Mouse (Mus musculus): Measurements from ENCODE around the gene Katnal1. TPM values are rescaled to one million over a fixed set of nuclear protein-coding genes. Genes with fewer than 3 reads are reported as not detected.

Gene Katnal1
- polyA plus RNA-seq, 1 experiment from 2014 or later, result 25.3 TPM

DNA sequence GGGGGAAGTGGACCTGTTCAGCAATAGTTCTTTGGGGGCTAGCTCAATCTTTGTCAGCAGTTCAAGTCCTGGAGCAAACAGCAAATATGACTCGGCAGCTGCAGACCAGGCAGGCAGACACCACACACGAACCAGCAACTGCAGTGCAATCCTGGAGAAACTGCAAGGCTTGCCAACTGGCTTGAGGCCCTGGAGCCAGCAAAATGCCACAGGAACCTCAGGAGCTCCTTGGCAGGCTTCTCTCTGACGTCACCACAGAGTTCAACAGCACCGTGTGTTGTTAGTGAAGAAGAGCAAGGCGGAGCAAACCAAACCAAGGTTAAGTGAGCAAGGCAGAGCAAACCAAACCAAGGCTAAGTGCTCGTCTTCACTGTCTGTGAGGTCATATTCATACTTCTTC lies 79.6 kb downstream of the Katnal1 start:
- Histone ChIP-seq H3K27ac (replicated peaks; ENCODE audit: low read depth, low read length) (no peak overlapping the region), H3K4me1 (ENCODE audit: control insufficient read depth, insufficient read depth, low read length) (no peaks in the 10 kb centered on the region), H3K4me2 (ENCODE audit: low read depth, low read length) (no peak overlapping the region), H3K9me3 (replicated peaks; ENCODE audit: control insufficient read depth, low read length) (no peaks in the 10 kb centered on the region), H3K27me3 (ENCODE audit: control insufficient read depth, insufficient read depth, low read length) (no peaks in the 10 kb centered on the region), H3K36me3 (replicated peaks; ENCODE audit: control insufficient read depth, insufficient read depth, low read depth, low read length) (no peaks in the 10 kb centered on the region), H3K4me3 (ENCODE audit: low read depth, low read length) (no peak overlapping the region), H3K9ac (replicated peaks; ENCODE audit: low read length) (no peak overlapping the region)
- ATAC-seq (replicated peaks; ENCODE audit: insufficient number of reproducible peaks, low FRiP score, low TSS enrichment, low read depth) (no peak), DNase-seq (ENCODE audit: low spot score) (no peak)
- 90% methylated on average over 6 of the region's 6 CpGs for WGBS

DNA sequence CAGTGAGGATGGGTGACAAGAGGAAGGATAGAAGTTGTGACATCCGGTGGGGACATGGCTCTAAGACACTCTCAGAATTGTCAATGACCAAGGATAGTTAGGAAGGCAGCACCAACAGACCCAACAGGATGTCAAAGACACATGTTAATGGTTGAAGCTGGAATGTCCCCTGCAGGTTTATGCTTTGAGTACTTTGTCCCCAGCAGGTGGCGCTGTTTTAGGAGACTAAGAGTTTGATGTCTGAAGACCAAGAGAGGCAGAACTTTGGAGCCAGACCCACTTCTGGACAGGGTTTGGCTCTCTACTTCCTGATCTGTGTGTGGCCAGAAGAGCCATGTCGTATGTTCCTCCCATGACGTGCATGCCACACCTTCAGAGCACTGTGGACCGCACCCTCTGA lies 82.1 kb downstream of the Katnal1 start:
- Histone ChIP-seq H3K9ac (replicated peaks; ENCODE audit: low read length) (no peak overlapping the region), H3K4me3 (ENCODE audit: low read depth, low read length) (no peak overlapping the region), H3K36me3 (replicated peaks; ENCODE audit: control insufficient read depth, insufficient read depth, low read depth, low read length) (no peaks in the 10 kb centered on the region), H3K27ac (replicated peaks; ENCODE audit: low read depth, low read length) (no peak overlapping the region), H3K27me3 (ENCODE audit: control insufficient read depth, insufficient read depth, low read length) (no peaks in the 10 kb centered on the region), H3K4me1 (ENCODE audit: control insufficient read depth, insufficient read depth, low read length) (no peaks in the 10 kb centered on the region), H3K9me3 (replicated peaks; ENCODE audit: control insufficient read depth, low read length) (no peaks in the 10 kb centered on the region), H3K4me2 (ENCODE audit: low read depth, low read length) (no peak overlapping the region)
- ATAC-seq (replicated peaks; ENCODE audit: insufficient number of reproducible peaks, low FRiP score, low TSS enrichment, low read depth) (no peak), DNase-seq (ENCODE audit: low spot score) (no peak)
- WGBS, result 93% methylated on average over 5 of the region's 5 CpGs

- Histone ChIP-seq H3K27ac (replicated peaks; ENCODE audit: low read depth, low read length) (no peak overlapping the region), H3K9me3 (replicated peaks; ENCODE audit: control insufficient read depth, low read length) (no peaks in the 10 kb centered on the region), H3K4me2 (ENCODE audit: low read depth, low read length) (no peak overlapping the region), H3K27me3 (ENCODE audit: control insufficient read depth, insufficient read depth, low read length) (0 out of 2 replicates have a peak, but pooled peaks cover 2% of the 10 kb centered on the region), H3K9ac (replicated peaks; ENCODE audit: low read length) (no peak overlapping the region), H3K4me3 (ENCODE audit: low read depth, low read length) (no peak overlapping the region), H3K36me3 (replicated peaks; ENCODE audit: control insufficient read depth, insufficient read depth, low read depth, low read length) (no peaks in the 10 kb centered on the region), H3K4me1 (ENCODE audit: control insufficient read depth, insufficient read depth, low read length) (no peaks in the 10 kb centered on the region)
- 33% methylated on average over 8 of the region's 8 CpGs for WGBS
- peak; percentile 26 for DNase-seq (ENCODE audit: low spot score)
- 0 out of 2 replicates have a peak, but pooled peaks have one; percentile 44 for ATAC-seq (replicated peaks; ENCODE audit: insufficient number of reproducible peaks, low FRiP score, low TSS enrichment, low read depth)
These were observed 92.1 kb downstream of the Katnal1 start for GRCm38 (mm10) chr5:148837069-148837468.

GRCm38 (mm10) chr5:148831596-148832257 lies 97.4 kb downstream of the Katnal1 start:
- WGBS, result 4% methylated on average over 23 of the region's 23 CpGs
- Histone ChIP-seq H3K4me1 (ENCODE audit: control insufficient read depth, insufficient read depth, low read length) (no peaks in the 10 kb centered on the region), H3K4me2 (ENCODE audit: low read depth, low read length) (peak overlapping the region; percentile 17), H3K9me3 (replicated peaks; ENCODE audit: control insufficient read depth, low read length) (no peaks in the 10 kb centered on the region), H3K27ac (replicated peaks; ENCODE audit: low read depth, low read length) (no peak overlapping the region), H3K36me3 (replicated peaks; ENCODE audit: control insufficient read depth, insufficient read depth, low read depth, low read length) (no peaks in the 10 kb centered on the region), H3K27me3 (ENCODE audit: control insufficient read depth, insufficient read depth, low read length) (0 out of 2 replicates have a peak, but pooled peaks cover 2% of the 10 kb centered on the region), H3K4me3 (ENCODE audit: low read depth, low read length) (0 out of 2 replicates have a peak overlapping the region, but pooled peaks have one; percentile 5), H3K9ac (replicated peaks; ENCODE audit: low read length) (no peak overlapping the region; the same call in 1 of the 2 replicates)
- ATAC-seq (replicated peaks; ENCODE audit: insufficient number of reproducible peaks, low FRiP score, low TSS enrichment, low read depth), result peak; percentile 29; the same call in 1 of the 2 replicates
- peak; percentile 84 for DNase-seq (ENCODE audit: low spot score)

GRCm38 (mm10) chr5:148831141-148831547 lies 98.0 kb downstream of the Katnal1 start:
- Histone ChIP-seq H3K4me2 (ENCODE audit: low read depth, low read length) (peak overlapping the region; percentile 17; the same call in 1 of the 2 replicates), H3K4me1 (ENCODE audit: control insufficient read depth, insufficient read depth, low read length) (no peaks in the 10 kb centered on the region), H3K9ac (replicated peaks; ENCODE audit: low read length) (peak overlapping the region; percentile 42), H3K27ac (replicated peaks; ENCODE audit: low read depth, low read length) (no peak overlapping the region), H3K9me3 (replicated peaks; ENCODE audit: control insufficient read depth, low read length) (no peaks in the 10 kb centered on the region), H3K27me3 (ENCODE audit: control insufficient read depth, insufficient read depth, low read length) (0 out of 2 replicates have a peak, but pooled peaks cover 2% of the 10 kb centered on the region), H3K4me3 (ENCODE audit: low read depth, low read length) (0 out of 2 replicates have a peak overlapping the region, but pooled peaks have one; percentile 5), H3K36me3 (replicated peaks; ENCODE audit: control insufficient read depth, insufficient read depth, low read depth, low read length) (no peaks in the 10 kb centered on the region)
- WGBS, result 4% methylated on average over 9 of the region's 9 CpGs
- DNase-seq (ENCODE audit: low spot score) (no peak), ATAC-seq (replicated peaks; ENCODE audit: insufficient number of reproducible peaks, low FRiP score, low TSS enrichment, low read depth) (no peak)

DNA sequence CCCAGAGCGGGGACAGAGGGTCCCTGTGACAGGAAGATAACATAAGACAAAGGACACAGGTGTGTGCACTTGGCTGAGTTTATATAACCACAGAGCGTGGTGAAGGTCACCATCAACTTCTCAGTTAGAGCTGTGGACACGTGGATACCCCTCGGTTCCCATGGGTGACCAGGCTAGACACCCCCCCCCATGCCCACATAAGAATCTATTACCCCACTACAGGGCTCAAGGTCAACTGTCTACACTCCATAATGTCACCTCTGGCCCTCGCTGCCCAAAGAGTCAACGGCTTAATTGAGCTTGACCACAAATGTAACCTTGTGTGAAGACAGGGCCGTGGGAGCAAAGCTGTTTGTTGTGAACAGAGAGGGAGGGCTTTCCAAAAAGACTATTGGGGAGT lies 103.4 kb downstream of the Katnal1 start:
- Histone ChIP-seq H3K4me3 (ENCODE audit: low read depth, low read length) (no peak overlapping the region), H3K27ac (replicated peaks; ENCODE audit: low read depth, low read length) (no peak overlapping the region), H3K9me3 (replicated peaks; ENCODE audit: control insufficient read depth, low read length) (no peaks in the 10 kb centered on the region), H3K36me3 (replicated peaks; ENCODE audit: control insufficient read depth, insufficient read depth, low read depth, low read length) (no peaks in the 10 kb centered on the region), H3K9ac (replicated peaks; ENCODE audit: low read length) (no peak overlapping the region), H3K4me2 (ENCODE audit: low read depth, low read length) (no peak overlapping the region), H3K27me3 (ENCODE audit: control insufficient read depth, insufficient read depth, low read length) (no peaks in the 10 kb centered on the region), H3K4me1 (ENCODE audit: control insufficient read depth, insufficient read depth, low read length) (no peaks in the 10 kb centered on the region)
- 80% methylated on average over 7 of the region's 7 CpGs for WGBS
- ATAC-seq (replicated peaks; ENCODE audit: insufficient number of reproducible peaks, low FRiP score, low TSS enrichment, low read depth) (no peak), DNase-seq (ENCODE audit: low spot score) (no peak)

DNA sequence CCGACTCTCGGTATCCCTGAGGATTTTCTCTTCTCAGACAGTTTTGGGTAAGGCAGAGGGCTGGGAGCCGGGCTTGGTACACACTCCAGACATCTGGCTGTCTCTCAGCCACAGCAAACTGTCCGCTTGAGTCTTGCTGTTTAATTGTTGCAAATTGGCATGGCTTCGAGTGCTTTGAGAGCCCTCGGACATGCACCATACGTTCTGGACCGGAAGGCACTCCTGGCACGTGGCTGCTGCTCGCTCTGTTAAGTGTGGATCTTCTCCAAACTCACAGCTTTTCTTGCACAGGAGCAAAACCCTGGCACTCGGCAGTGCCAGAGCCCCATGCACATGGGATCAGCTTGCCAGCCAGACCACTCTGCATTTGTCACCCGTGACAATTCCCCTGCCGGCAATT lies 106.3 kb downstream of the Katnal1 start:
- Histone ChIP-seq H3K27ac (replicated peaks; ENCODE audit: low read depth, low read length) (no peak overlapping the region), H3K9ac (replicated peaks; ENCODE audit: low read length) (no peak overlapping the region), H3K36me3 (replicated peaks; ENCODE audit: control insufficient read depth, insufficient read depth, low read depth, low read length) (no peaks in the 10 kb centered on the region), H3K27me3 (ENCODE audit: control insufficient read depth, insufficient read depth, low read length) (no peaks in the 10 kb centered on the region), H3K4me2 (ENCODE audit: low read depth, low read length) (no peak overlapping the region), H3K4me3 (ENCODE audit: low read depth, low read length) (no peak overlapping the region), H3K4me1 (ENCODE audit: control insufficient read depth, insufficient read depth, low read length) (no peaks in the 10 kb centered on the region), H3K9me3 (replicated peaks; ENCODE audit: control insufficient read depth, low read length) (no peaks in the 10 kb centered on the region)
- ATAC-seq (replicated peaks; ENCODE audit: insufficient number of reproducible peaks, low FRiP score, low TSS enrichment, low read depth) (no peak), DNase-seq (ENCODE audit: low spot score) (no peak)
- 75% methylated on average over 13 of the region's 13 CpGs for WGBS
